Mouse (Mus musculus) heart, embryonic 16.5 days (tissue): ENCODE measurements around the gene Serpina1e. TPM values are rescaled to one million over a fixed set of nuclear protein-coding genes. Genes with fewer than 3 reads are reported as not detected.

Experiments used
- ATAC-seq: fragments of 200-750 bp; cut with Nextera tagmentation; replicated peaks from 2 replicates; pipeline ENCODE4 v1.8.0; 2017; ENCODE audit warnings: moderate number of reproducible peaks; ENCODE audit not compliant: insufficient read depth, low FRiP score; ENCODE audit errors: extremely low read depth
- H3K27ac ChIP-seq: fragments of 300-500 bp; sonication (generic); 2 replicates; pipeline ENCODE4 v1.5.1; 2014; ENCODE audit warnings: mild to moderate bottlenecking, low read length, control low read depth, moderate library complexity
- H3K27me3 ChIP-seq: fragments of 300-500 bp; sonication (generic); 2 replicates; pipeline ENCODE4 v1.6.1; 2014; ENCODE audit warnings: low read length, mixed read lengths; ENCODE audit not compliant: control insufficient read depth, insufficient read depth
- H3K36me3 ChIP-seq: fragments of 300-500 bp; sonication (generic); 2 replicates; pipeline ENCODE4 v1.6.1; 2014; ENCODE audit not compliant: control insufficient read depth, insufficient read depth
- H3K4me1 ChIP-seq: fragments of 300-500 bp; sonication (generic); 2 replicates; pipeline ENCODE4 v1.6.1; 2014; ENCODE audit warnings: low read length, mixed read lengths; ENCODE audit not compliant: control insufficient read depth, insufficient read depth
- H3K4me2 ChIP-seq: fragments of 300-500 bp; sonication (generic); 2 replicates; pipeline ENCODE4 v1.6.1; 2014; ENCODE audit warnings: low read depth, mild to moderate bottlenecking, control low read depth, low read length
- H3K4me3 ChIP-seq: fragments of 300-500 bp; sonication (generic); 2 replicates; pipeline ENCODE4 v1.5.1; 2014; ENCODE audit warnings: mild to moderate bottlenecking, control low read depth, low read length
- H3K9ac ChIP-seq: fragments of 300-500 bp; sonication (generic); 2 replicates; pipeline ENCODE4 v1.6.1; 2014; ENCODE audit warnings: low read length, control low read depth
- H3K9me3 ChIP-seq: fragments of 300-500 bp; sonication (generic); replicated peaks from 2 replicates; pipeline ENCODE4 v1.6.1; 2016; ENCODE audit warnings: low read length; ENCODE audit not compliant: control insufficient read depth
- WGBS: fragments of 180-500 bp; shearing (Covaris S2); extraction: QIAGEN DNeasy Blood & Tissue Kit; methylation state at CpG from one replicate; pipeline ENCODE4 v1.1.7; 2014; 5-methylcytosine and 5-hydroxymethylcytosine counted together
- polyA plus RNA-seq: library from polyadenylated mRNA; unstranded; fragments of >200 nt; fragmentation: Nextera tagmentation; extraction: Ambion mirVana; gene quantifications from 2 replicates; pipeline ENCODE4 v1.2.1, GENCODE M21; 2015

The Serpina1e gene
- polyA plus RNA-seq, 1 experiment from 2014 or later = 0.22 TPM

- Histone ChIP-seq H3K27ac (no peak within 1 kb of the TSS), H3K4me3 (no peak within 1 kb of the TSS), H3K9me3 (no peaks in the 10 kb centered on the region), H3K4me1 (no peaks in the 10 kb centered on the region), H3K27me3 (peaks cover 9% of the 10 kb centered on the region; the same call in 1 of the 2 replicates), H3K4me2 (no peak within 1 kb of the TSS), H3K9ac (no peak within 1 kb of the TSS), H3K36me3 (no peaks in the 10 kb centered on the region)
- WGBS = 81% methylated on average over 6 of the region's 6 CpGs
- ATAC-seq = no peak
Observed at GRCm38 (mm10) chr12:103989857-103990256, 31.1 kb upstream of the Serpina1e start, which contains the start of gene Serpina11. Gene Serpina11, minus strand, starts transcription at chr12:103989957.

- no peak overlapping the region for H3K4me3 ChIP-seq
- no peak overlapping the region for H3K9ac ChIP-seq
- H3K36me3 ChIP-seq = no peaks in the 10 kb centered on the region
- no peak overlapping the region for H3K4me2 ChIP-seq
- no peak for ATAC-seq
- H3K9me3 ChIP-seq = no peaks in the 10 kb centered on the region
- peaks cover 6% of the 10 kb centered on the region; the same call in 1 of the 2 replicates for H3K27me3 ChIP-seq
- WGBS = 66% methylated on average over 2 of the region's 2 CpGs
- no peak overlapping the region for H3K27ac ChIP-seq
- H3K4me1 ChIP-seq = no peaks in the 10 kb centered on the region
Observed at GRCm38 (mm10) chr12:103989514-103989767, 30.7 kb upstream of the Serpina1e start.

- no peak for ATAC-seq
- 47% methylated on average over 14 of the region's 14 CpGs for WGBS
- no peak overlapping the region for H3K27ac ChIP-seq
- H3K4me1 ChIP-seq = no peaks in the 10 kb centered on the region
- H3K9ac ChIP-seq = no peak overlapping the region
- H3K36me3 ChIP-seq = no peaks in the 10 kb centered on the region
- H3K4me2 ChIP-seq = no peak overlapping the region
- no peaks in the 10 kb centered on the region for H3K9me3 ChIP-seq
- H3K27me3 ChIP-seq = peaks cover 6% of the 10 kb centered on the region; the same call in 1 of the 2 replicates
- H3K4me3 ChIP-seq = no peak overlapping the region
Observed at GRCm38 (mm10) chr12:103988754-103989513, 30.2 kb upstream of the Serpina1e start.

GRCm38 (mm10) chr12:103985868-103986267 lies 27.1 kb upstream of the Serpina1e start:
- no peaks in the 10 kb centered on the region for H3K9me3 ChIP-seq
- no peaks in the 10 kb centered on the region for H3K36me3 ChIP-seq
- H3K27me3 ChIP-seq = peaks cover 6% of the 10 kb centered on the region; the same call in 1 of the 2 replicates
- 53% methylated on average over 5 of the region's 5 CpGs for WGBS
- H3K27ac ChIP-seq = no peak overlapping the region
- no peak overlapping the region for H3K4me3 ChIP-seq
- no peak overlapping the region for H3K9ac ChIP-seq
- no peaks in the 10 kb centered on the region for H3K4me1 ChIP-seq
- no peak for ATAC-seq
- H3K4me2 ChIP-seq = no peak overlapping the region

- no peak overlapping the region for H3K9ac ChIP-seq
- peaks cover 6% of the 10 kb centered on the region; the same call in 1 of the 2 replicates for H3K27me3 ChIP-seq
- H3K4me1 ChIP-seq = no peaks in the 10 kb centered on the region
- ATAC-seq = no peak
- H3K4me2 ChIP-seq = no peak overlapping the region
- H3K27ac ChIP-seq = no peak overlapping the region
- H3K4me3 ChIP-seq = no peak overlapping the region
- no peaks in the 10 kb centered on the region for H3K9me3 ChIP-seq
- 49% methylated on average over 4 of the region's 4 CpGs for WGBS
- H3K36me3 ChIP-seq = no peaks in the 10 kb centered on the region
Observed at GRCm38 (mm10) chr12:103984935-103985334, 26.2 kb upstream of the Serpina1e start.

GRCm38 (mm10) chr12:103981646-103982360 lies 23.0 kb upstream of the Serpina1e start:
- H3K36me3 ChIP-seq = no peaks in the 10 kb centered on the region
- H3K4me2 ChIP-seq = no peak overlapping the region
- H3K4me1 ChIP-seq = no peaks in the 10 kb centered on the region
- no peak for ATAC-seq
- H3K9ac ChIP-seq = no peak overlapping the region
- WGBS = 42% methylated on average over 7 of the region's 7 CpGs
- no peak overlapping the region for H3K27ac ChIP-seq
- H3K27me3 ChIP-seq = 0 out of 2 replicates have a peak, but pooled peaks cover 2% of the 10 kb centered on the region
- no peaks in the 10 kb centered on the region for H3K9me3 ChIP-seq
- H3K4me3 ChIP-seq = no peak overlapping the region

GRCm38 (mm10) chr12:103978294-103978693 lies 19.5 kb upstream of the Serpina1e start:
- Histone ChIP-seq H3K9ac (no peak overlapping the region), H3K4me3 (no peak overlapping the region), H3K27me3 (no peaks in the 10 kb centered on the region), H3K4me1 (no peaks in the 10 kb centered on the region), H3K27ac (no peak overlapping the region), H3K36me3 (no peaks in the 10 kb centered on the region), H3K4me2 (no peak overlapping the region), H3K9me3 (no peaks in the 10 kb centered on the region)
- ATAC-seq = no peak
- WGBS = 64% methylated on average over 10 of the region's 10 CpGs

GRCm38 (mm10) chr12:103977846-103978245 lies 19.1 kb upstream of the Serpina1e start:
- no peak overlapping the region for H3K4me2 ChIP-seq
- H3K4me3 ChIP-seq = no peak overlapping the region
- 29% methylated on average over 5 of the region's 5 CpGs for WGBS
- H3K9ac ChIP-seq = no peak overlapping the region
- no peaks in the 10 kb centered on the region for H3K27me3 ChIP-seq
- no peaks in the 10 kb centered on the region for H3K4me1 ChIP-seq
- no peak overlapping the region for H3K27ac ChIP-seq
- no peak for ATAC-seq
- no peaks in the 10 kb centered on the region for H3K9me3 ChIP-seq
- H3K36me3 ChIP-seq = no peaks in the 10 kb centered on the region

- Histone ChIP-seq H3K4me3 (no peak overlapping the region), H3K9ac (no peak overlapping the region), H3K27me3 (no peaks in the 10 kb centered on the region), H3K4me2 (no peak overlapping the region), H3K9me3 (no peaks in the 10 kb centered on the region), H3K27ac (no peak overlapping the region), H3K4me1 (no peaks in the 10 kb centered on the region), H3K36me3 (no peaks in the 10 kb centered on the region)
- ATAC-seq = no peak
- 70% methylated on average over 3 of the region's 3 CpGs for WGBS
Observed at GRCm38 (mm10) chr12:103977060-103977459, 18.3 kb upstream of the Serpina1e start.
